Mouse (Mus musculus) forelimb bud, embryonic 11.5 days (tissue): ENCODE data around the gene Col3a1.

Experiments used
- DNase-seq: peaks from one replicate; pipeline ENCODE4 v3.0.0-alpha.2; 2012; ENCODE audit warnings: low read depth, low spot score

Gene Col3a1

GRCm38 (mm10) chr1:45311388-45311787 lies at the start of gene Col3a1:
Col3a1 (plus strand) TSS chr1:45311538.
- peak; percentile 62 for DNase-seq

DNA sequence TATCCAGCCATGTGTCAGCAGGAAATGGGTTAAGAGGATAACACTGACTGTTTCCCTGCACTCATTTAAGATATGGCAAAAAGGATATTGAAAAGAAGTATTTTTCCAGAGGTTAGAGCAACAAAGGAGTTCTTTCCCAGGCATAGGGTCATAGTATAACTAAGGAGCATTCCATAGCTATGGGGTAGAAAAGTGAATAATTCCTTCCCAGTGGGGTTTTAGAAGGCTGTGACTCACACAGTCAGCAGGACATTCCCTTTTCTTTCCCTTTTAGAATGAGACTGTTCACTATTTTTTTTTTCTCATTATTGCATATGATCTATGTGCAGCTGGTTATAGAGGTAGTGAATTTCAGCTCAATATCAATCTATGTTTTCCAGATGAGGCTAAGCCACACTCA lies 41.9 kb upstream of the Col3a1 start:
- no peak for DNase-seq

DNA sequence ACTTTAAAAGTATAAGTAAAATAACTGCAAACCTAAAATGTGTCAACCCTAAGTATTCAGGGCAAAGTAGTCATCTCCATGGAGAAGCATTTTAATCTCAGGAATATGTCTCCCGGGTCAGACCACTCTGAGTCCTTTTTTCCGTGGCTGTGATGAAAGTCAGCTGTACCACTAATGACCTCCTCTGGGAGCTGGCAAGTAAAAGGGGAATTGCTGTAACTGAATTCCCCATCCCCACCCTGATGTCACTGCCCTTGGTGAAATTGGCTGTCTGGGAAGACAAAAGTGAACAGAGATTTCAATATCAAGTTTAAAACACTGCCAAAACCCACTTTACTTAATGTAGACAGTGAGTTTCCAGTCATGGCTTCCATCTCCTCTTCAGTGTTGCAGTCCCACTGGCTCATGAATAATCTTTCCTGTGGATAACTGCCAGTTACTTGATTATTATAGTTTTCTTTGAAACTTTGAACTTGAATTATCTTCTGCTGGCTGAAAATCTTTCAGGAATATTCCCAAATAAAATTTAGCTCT lies 35.3 kb upstream of the Col3a1 start:
- DNase-seq = no peak

DNA sequence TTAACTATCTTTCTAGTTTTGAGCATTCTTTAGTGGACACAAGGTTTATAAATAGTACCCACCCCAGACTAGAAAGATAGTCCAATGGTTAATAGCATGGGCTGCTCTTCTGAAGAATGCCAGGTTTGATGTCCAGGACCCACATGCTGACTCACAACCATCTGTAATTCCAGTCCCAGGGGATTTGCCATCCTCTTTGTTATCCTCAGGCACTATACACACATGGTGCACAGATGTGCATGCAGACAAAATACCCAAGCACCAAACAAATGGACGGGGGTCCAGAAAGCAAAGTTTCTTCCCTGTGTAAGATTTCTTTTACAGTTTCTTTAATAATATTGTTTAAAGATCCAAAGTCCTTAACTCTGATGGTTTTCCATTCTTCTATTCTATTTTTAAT lies 23.4 kb upstream of the Col3a1 start:
- peak; percentile 57 for DNase-seq

- no peak for DNase-seq
Observed at GRCm38 (mm10) chr1:45290037-45290436, 21.3 kb upstream of the Col3a1 start.

- DNase-seq = no peak
Observed at GRCm38 (mm10) chr1:45299394-45300119, 11.8 kb upstream of the Col3a1 start.

GRCm38 (mm10) chr1:45304273-45304672 lies 7.1 kb upstream of the Col3a1 start:
- DNase-seq = no peak

GRCm38 (mm10) chr1:45309015-45309414 lies 2.3 kb upstream of the Col3a1 start:
- DNase-seq = no peak

GRCm38 (mm10) chr1:45311962-45312361 lies 624 bp downstream of the Col3a1 start:
- peak; percentile 35 for DNase-seq

DNA sequence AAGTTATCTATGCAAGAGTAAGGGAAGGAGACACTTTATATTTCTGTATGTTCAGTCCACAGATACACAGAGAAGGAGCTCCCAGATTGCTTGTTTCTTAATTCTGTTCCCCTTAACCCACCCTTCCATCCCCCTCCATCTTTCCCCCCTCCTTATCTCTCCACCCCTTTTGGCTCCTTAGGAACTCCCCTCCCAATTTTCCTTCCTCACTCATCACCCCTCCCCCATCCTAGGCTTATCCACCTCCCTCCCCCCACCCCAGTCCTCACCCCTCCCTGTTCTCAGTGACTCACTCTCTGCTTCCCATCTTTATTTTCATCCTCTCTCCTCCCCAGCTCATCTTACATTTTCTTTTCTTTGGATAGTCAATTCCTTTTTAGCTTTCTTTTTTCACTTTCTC lies 1.5 kb downstream of the Col3a1 start:
- DNase-seq = peak; percentile 54

DNA sequence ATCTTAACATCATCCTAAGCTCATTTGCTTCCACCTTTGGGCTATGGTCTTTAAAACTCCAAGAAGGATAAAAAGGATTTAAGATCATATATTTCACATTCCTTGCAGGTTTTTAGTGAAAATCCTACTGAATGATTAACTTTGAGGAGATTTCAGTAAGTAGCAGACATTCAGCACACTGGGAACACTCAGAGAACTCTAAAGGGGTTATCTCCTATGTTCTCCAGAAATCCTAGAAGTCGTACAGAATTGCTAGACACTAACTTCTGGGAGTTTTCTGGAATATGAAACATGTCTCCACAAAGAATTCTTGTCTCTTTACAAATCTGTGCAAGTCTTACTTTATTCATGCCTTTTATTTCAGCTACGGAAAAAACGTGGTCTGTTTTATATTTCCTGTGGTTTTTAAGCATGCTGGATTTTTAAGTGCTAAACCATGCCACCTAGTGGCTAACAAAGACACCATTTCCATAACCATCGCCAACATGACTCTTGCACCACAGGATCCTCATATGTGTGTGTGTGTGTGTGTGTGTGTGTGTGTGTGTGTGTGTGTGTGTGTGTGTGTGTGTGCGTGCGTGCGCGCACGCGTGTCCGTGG lies 2.5 kb downstream of the Col3a1 start:
- peak; percentile 74 for DNase-seq

- no peak for DNase-seq
Observed at GRCm38 (mm10) chr1:45315767-45316528, 4.6 kb downstream of the Col3a1 start.

DNA sequence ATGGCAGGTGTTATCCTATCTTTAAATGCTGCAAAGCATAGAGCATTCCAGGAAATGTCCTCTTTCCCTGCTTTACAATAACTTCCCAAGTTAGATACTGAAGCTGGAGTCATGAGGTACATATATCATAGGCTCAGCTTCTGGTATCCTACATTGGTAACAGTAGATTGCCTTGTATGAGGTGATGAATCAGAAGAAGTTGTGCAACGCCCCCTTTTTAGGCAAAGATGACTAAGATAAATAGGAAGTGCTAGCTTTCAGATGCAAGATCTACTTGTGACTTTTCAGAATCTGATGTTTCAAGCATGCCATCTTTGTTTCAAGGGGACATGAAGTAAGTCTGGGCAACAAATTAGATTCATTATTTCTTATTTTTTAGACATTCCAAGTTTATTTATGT lies 6.9 kb downstream of the Col3a1 start:
- no peak for DNase-seq

DNA sequence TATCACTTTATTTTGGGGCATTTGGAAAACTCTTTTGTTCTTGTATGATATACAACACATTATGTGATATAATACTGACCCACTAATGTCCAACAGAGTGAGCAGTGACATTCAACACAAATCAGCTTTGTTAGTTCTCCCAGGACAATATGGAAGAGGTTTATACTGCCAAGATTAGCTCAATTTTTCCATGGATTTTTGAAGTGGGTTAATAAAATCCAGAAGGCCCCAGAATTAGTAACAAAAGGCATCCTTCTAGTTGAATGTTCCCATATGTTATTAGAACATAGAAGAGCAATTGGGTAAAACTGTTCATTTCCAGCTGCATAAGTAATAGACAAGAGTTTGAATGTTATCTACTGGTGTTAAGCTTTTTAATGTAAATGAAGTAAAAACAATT lies 9.5 kb downstream of the Col3a1 start:
- DNase-seq = peak; percentile 30

- DNase-seq = no peak
Observed at GRCm38 (mm10) chr1:45329149-45329548, 17.8 kb downstream of the Col3a1 start.

DNA sequence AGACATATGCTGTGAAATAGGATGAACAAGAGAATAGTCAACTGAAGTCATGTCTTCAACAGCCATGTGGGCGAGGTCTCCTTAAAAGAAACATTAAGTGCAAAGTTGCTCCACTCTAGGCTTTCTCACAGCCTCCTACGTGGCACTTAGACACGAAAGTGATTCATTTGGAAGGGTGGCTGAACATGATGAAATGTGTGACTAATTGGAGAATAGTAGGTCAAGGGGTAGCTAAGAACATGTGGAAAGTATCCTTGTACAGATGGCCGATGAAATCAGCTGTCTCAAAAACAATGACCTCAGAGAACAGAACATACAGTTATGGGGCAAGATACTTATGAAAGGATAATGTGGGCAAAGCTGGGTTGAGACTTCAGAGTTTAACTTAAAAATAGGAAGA lies 44.6 kb downstream of the Col3a1 start:
- DNase-seq = peak; percentile 7

GRCm38 (mm10) chr1:45358020-45358419 lies 46.7 kb downstream of the Col3a1 start:
- DNase-seq = no peak

DNA sequence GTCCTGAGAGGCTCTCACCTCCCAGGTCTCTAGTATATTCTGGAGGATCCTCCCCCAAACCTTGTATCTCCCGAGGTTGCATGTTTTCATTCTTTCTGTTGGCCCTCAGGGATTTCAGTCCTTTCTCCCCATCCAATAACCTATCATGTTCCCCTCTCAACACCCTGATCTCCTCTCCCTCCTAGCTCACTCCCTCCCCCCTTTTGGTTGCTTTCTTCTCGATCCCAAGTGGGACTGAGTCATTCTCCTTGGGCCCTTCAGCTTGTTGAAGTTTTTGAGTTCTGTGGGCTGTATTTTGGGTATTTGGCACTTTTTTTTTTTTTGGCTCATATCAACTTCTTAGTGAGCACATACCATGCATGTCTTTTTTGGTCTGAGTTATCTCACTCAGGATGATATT lies 47.8 kb downstream of the Col3a1 start:
- no peak for DNase-seq

DNA sequence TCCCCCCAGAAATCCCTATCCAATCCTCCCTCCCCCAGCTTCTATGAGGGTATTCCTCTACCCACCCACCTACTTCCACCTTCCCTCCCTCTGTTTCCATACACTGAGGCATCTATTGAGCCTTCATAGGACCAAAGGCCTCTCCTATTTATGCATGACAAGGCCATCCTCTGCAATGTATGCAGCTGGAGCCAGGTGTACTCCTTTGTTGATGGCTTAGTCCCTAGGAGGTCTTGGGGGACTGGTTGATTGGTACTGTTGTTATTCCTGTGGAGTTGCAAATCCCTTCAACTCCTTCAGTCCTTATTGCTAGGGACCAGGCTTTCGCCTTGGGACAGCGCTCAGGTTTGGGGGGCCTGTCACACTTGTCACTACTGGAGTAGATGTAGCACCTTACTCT lies 48.3 kb downstream of the Col3a1 start:
- DNase-seq = no peak

DNA sequence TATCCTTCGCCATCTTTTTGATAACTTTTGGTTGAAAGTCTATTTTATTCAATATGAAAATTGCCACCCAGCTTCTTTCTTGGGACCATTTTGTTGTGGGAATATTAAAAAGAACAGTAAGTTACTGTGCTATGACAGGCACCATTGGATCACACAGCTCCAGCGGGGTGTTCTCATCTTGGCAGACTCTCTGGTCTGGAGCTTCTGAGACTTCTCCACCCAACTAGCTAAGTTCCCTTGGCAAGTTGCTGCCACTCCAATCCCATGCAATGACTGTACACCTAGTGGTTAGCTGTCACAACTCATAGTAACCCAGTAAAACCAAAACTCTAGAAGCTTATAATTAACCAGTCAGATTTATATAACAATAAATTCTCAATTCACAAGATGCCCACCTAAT lies 51.9 kb downstream of the Col3a1 start:
- no peak for DNase-seq

DNA sequence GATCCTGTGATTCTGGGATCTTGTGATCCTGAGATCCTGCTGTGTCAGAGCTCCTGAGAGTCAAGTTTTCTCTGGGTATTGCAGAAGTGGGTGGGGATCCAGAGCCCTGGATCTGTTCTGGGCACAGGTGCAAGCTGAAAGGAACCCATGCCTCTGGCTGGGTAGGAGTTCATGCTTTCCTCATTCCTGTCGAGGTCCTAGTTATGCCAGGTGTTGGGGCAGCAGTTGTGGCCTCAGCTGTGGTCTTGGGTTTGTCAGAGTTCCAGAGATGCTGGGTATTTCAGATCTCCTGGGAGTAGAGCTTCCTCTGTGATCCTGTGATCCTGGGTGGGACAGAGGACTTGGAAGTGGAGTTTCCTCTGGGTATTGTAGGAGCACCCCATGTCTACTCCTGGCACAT lies 54.1 kb downstream of the Col3a1 start:
- DNase-seq = no peak

GRCm38 (mm10) chr1:45379992-45380690 lies 68.8 kb downstream of the Col3a1 start:
- no peak for DNase-seq
